Mouse (Mus musculus): ENCODE measurements around the gene Tmem151b. TPM values are rescaled to one million over a fixed set of nuclear protein-coding genes. Genes with fewer than 3 reads are reported as not detected.

Gene Tmem151b
- polyA plus RNA-seq, 1 experiment from 2014 or later: 2.3 TPM

GRCm38 (mm10) chr17:45580958-45581477 is 31.5 kb upstream of the Tmem151b start:
- peaks cover 41% of the 10 kb centered on the region for H3K4me1 ChIP-seq (replicated peaks; ENCODE audit: control insufficient read depth, insufficient read depth, low read length)
- H3K9me3 ChIP-seq (ENCODE audit: control insufficient read depth, low read length): no peaks in the 10 kb centered on the region
- H3K4me2 ChIP-seq (ENCODE audit: low read length): peak overlapping the region; percentile 3; the same call in 1 of the 2 replicates
- H3K9ac ChIP-seq (ENCODE audit: low read length): no peak overlapping the region
- ATAC-seq (replicated peaks; ENCODE audit: low FRiP score, low TSS enrichment, low read depth): no peak
- H3K27me3 ChIP-seq (replicated peaks; ENCODE audit: control insufficient read depth, insufficient read depth, low read length): no peaks in the 10 kb centered on the region
- 0 out of 2 replicates have a peak overlapping the region, but pooled peaks have one; percentile 43 for H3K27ac ChIP-seq (ENCODE audit: low read depth)
- 30% methylated on average over 12 of the region's 12 CpGs for WGBS
- H3K4me3 ChIP-seq (ENCODE audit: low read depth, low read length): no peak overlapping the region
- H3K36me3 ChIP-seq (ENCODE audit: control insufficient read depth, insufficient read depth, low read length): peaks cover under 1% of the 10 kb centered on the region; the same call in 1 of the 2 replicates
- no peak for DNase-seq (ENCODE audit: low spot score)

DNA sequence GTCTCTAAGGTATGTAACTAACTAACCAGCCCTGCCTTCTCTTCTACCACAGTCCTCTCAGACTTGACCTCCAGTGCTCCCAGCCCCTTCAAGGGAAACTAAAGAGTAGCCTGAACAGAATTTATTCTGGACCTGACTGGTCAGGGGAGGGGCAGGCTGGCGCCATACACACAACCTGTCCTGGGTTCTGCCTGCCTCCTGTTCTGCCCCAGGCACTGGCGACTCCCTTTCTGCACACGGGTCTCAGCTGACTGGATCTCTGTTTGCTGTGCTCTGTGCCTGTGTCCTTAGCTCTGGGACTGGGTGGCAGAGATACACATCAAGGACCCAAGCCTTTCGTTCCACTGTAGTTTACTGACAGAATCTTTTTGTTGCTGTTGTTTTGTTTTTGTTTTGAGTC is 30.1 kb upstream of the Tmem151b start:
- H3K9me3 ChIP-seq (ENCODE audit: control insufficient read depth, low read length): no peaks in the 10 kb centered on the region
- peaks cover 32% of the 10 kb centered on the region for H3K4me1 ChIP-seq (replicated peaks; ENCODE audit: control insufficient read depth, insufficient read depth, low read length)
- no peak for DNase-seq (ENCODE audit: low spot score)
- H3K9ac ChIP-seq (ENCODE audit: low read length): no peak overlapping the region
- no peak overlapping the region for H3K27ac ChIP-seq (ENCODE audit: low read depth)
- H3K27me3 ChIP-seq (replicated peaks; ENCODE audit: control insufficient read depth, insufficient read depth, low read length): no peaks in the 10 kb centered on the region
- H3K4me3 ChIP-seq (ENCODE audit: low read depth, low read length): no peak overlapping the region
- 82% methylated on average over 4 of the region's 4 CpGs for WGBS
- no peak overlapping the region for H3K4me2 ChIP-seq (ENCODE audit: low read length)
- ATAC-seq (replicated peaks; ENCODE audit: low FRiP score, low TSS enrichment, low read depth): no peak
- H3K36me3 ChIP-seq (ENCODE audit: control insufficient read depth, insufficient read depth, low read length): no peaks in the 10 kb centered on the region

GRCm38 (mm10) chr17:45578843-45579242 is 29.4 kb upstream of the Tmem151b start:
- H3K9ac ChIP-seq (ENCODE audit: low read length): no peak overlapping the region
- DNase-seq (ENCODE audit: low spot score) (no peak), ATAC-seq (replicated peaks; ENCODE audit: low FRiP score, low TSS enrichment, low read depth) (no peak)
- peaks cover 28% of the 10 kb centered on the region for H3K4me1 ChIP-seq (replicated peaks; ENCODE audit: control insufficient read depth, insufficient read depth, low read length)
- H3K27ac ChIP-seq (ENCODE audit: low read depth): no peak overlapping the region
- H3K9me3 ChIP-seq (ENCODE audit: control insufficient read depth, low read length): no peaks in the 10 kb centered on the region
- H3K36me3 ChIP-seq (ENCODE audit: control insufficient read depth, insufficient read depth, low read length): no peaks in the 10 kb centered on the region
- H3K4me2 ChIP-seq (ENCODE audit: low read length): no peak overlapping the region
- 81% methylated on average over 7 of the region's 7 CpGs for WGBS
- no peaks in the 10 kb centered on the region for H3K27me3 ChIP-seq (replicated peaks; ENCODE audit: control insufficient read depth, insufficient read depth, low read length)
- no peak overlapping the region for H3K4me3 ChIP-seq (ENCODE audit: low read depth, low read length)

DNA sequence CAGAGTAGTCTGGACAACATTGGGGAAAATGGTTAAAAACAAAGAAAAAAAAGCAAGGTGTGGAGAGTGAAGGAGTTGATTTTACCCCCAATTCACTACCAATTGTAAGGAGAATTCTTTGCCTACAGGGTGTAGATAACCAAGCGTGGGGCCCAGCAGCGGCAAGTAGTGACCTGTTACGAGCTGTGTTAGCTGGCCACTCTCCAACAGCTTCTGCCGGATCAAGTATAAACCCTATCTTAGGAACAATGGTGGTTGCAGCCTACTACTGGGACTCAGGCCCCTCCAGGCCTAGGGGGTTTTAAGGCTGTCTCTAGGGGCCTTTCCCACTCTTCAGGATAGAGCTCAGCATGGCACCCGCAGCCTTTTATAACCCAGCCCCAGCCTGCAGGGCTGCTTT is 28.8 kb upstream of the Tmem151b start:
- Histone ChIP-seq H3K27ac (ENCODE audit: low read depth) (peak overlapping the region; percentile 11; the same call in 1 of the 2 replicates), H3K4me1 (replicated peaks; ENCODE audit: control insufficient read depth, insufficient read depth, low read length) (peaks cover 23% of the 10 kb centered on the region), H3K4me3 (ENCODE audit: low read depth, low read length) (no peak overlapping the region), H3K36me3 (ENCODE audit: control insufficient read depth, insufficient read depth, low read length) (no peaks in the 10 kb centered on the region), H3K4me2 (ENCODE audit: low read length) (no peak overlapping the region), H3K9me3 (ENCODE audit: control insufficient read depth, low read length) (no peaks in the 10 kb centered on the region), H3K9ac (ENCODE audit: low read length) (no peak overlapping the region), H3K27me3 (replicated peaks; ENCODE audit: control insufficient read depth, insufficient read depth, low read length) (no peaks in the 10 kb centered on the region)
- WGBS: 70% methylated on average over 5 of the region's 5 CpGs
- DNase-seq (ENCODE audit: low spot score): no peak
- no peak for ATAC-seq (replicated peaks; ENCODE audit: low FRiP score, low TSS enrichment, low read depth)

- no peak overlapping the region; the same call in 1 of the 2 replicates for H3K9ac ChIP-seq (ENCODE audit: low read length)
- DNase-seq (ENCODE audit: low spot score): no peak
- WGBS: 88% methylated on average over 8 of the region's 8 CpGs
- no peaks in the 10 kb centered on the region for H3K9me3 ChIP-seq (ENCODE audit: control insufficient read depth, low read length)
- peaks cover 18% of the 10 kb centered on the region for H3K36me3 ChIP-seq (ENCODE audit: control insufficient read depth, insufficient read depth, low read length)
- peak overlapping the region; percentile 90; the same call in 1 of the 2 replicates for H3K4me2 ChIP-seq (ENCODE audit: low read length)
- peaks cover 20% of the 10 kb centered on the region for H3K4me1 ChIP-seq (replicated peaks; ENCODE audit: control insufficient read depth, insufficient read depth, low read length)
- H3K27ac ChIP-seq (ENCODE audit: low read depth): peak overlapping the region; percentile 98
- ATAC-seq (replicated peaks; ENCODE audit: low FRiP score, low TSS enrichment, low read depth): no peak
- H3K4me3 ChIP-seq (ENCODE audit: low read depth, low read length): no peak overlapping the region
- H3K27me3 ChIP-seq (replicated peaks; ENCODE audit: control insufficient read depth, insufficient read depth, low read length): no peaks in the 10 kb centered on the region
Measured at GRCm38 (mm10) chr17:45575123-45575897, 25.8 kb upstream of the Tmem151b start.

DNA sequence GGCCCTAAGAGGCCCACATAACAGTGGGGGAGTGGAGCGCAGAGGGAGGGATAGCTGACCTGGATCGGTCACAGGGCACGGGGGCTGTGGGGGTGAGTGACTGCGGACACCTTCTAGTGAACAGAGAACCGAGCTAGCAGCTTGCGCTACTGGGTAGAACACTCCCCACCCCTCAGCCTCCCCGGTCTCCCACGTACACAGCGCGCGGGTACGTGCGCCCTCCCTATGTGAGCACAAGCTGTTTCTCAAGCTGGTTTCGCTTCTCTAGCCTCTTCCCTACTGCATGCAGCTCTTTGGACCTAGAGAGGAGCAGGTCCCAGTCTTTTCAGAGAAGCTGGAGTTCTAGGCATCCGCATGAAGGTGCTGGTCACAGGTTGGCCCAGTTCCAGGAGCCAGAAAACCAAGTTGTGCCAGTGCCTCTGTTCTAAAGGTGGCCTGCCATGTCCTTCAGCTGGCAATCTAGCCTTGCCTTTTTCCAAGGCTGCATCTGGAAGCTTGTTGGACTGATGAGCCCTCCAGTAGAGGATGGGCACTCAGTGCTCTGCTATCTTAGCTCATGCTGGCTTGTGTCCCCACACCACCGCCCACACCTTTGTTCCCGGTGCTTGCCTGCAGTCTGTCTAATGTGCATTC is 24.8 kb upstream of the Tmem151b start:
- DNase-seq (ENCODE audit: low spot score): no peak
- peak overlapping the region; percentile 98 for H3K4me3 ChIP-seq (ENCODE audit: low read depth, low read length)
- H3K4me2 ChIP-seq (ENCODE audit: low read length): peak overlapping the region; percentile 90
- no peaks in the 10 kb centered on the region for H3K9me3 ChIP-seq (ENCODE audit: control insufficient read depth, low read length)
- ATAC-seq (replicated peaks; ENCODE audit: low FRiP score, low TSS enrichment, low read depth): peak; percentile 29
- H3K27me3 ChIP-seq (replicated peaks; ENCODE audit: control insufficient read depth, insufficient read depth, low read length): no peaks in the 10 kb centered on the region
- peak overlapping the region; percentile 98 for H3K27ac ChIP-seq (ENCODE audit: low read depth)
- peaks cover 29% of the 10 kb centered on the region for H3K36me3 ChIP-seq (ENCODE audit: control insufficient read depth, insufficient read depth, low read length)
- H3K9ac ChIP-seq (ENCODE audit: low read length): peak overlapping the region; percentile 100
- H3K4me1 ChIP-seq (replicated peaks; ENCODE audit: control insufficient read depth, insufficient read depth, low read length): peaks cover 20% of the 10 kb centered on the region
- 5% methylated on average over 17 of the region's 17 CpGs for WGBS

DNA sequence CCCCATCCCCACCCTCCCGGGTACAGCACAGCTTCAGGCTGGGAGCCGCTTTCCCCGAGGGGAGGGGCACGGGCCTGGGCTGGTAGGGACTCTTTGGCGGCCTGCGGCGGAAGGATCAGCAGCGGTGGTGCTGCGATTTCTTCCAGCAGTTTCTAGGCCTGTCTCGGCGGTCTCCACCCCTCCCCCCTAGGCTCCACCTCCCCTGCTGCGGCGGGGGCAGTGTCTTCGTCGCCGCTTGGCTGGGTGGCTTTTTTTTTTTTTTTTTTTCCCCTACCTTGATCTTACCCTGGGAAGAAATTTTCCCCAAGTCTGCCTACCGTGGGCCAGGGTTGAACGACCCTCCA is 24.3 kb upstream of the Tmem151b start:
- Histone ChIP-seq H3K27me3 (replicated peaks; ENCODE audit: control insufficient read depth, insufficient read depth, low read length) (no peaks in the 10 kb centered on the region), H3K36me3 (ENCODE audit: control insufficient read depth, insufficient read depth, low read length) (peaks cover 33% of the 10 kb centered on the region), H3K9ac (ENCODE audit: low read length) (peak overlapping the region; percentile 100), H3K27ac (ENCODE audit: low read depth) (peak overlapping the region; percentile 98), H3K9me3 (ENCODE audit: control insufficient read depth, low read length) (no peaks in the 10 kb centered on the region), H3K4me1 (replicated peaks; ENCODE audit: control insufficient read depth, insufficient read depth, low read length) (peaks cover 20% of the 10 kb centered on the region), H3K4me3 (ENCODE audit: low read depth, low read length) (peak overlapping the region; percentile 98), H3K4me2 (ENCODE audit: low read length) (peak overlapping the region; percentile 90)
- DNase-seq (ENCODE audit: low spot score): peak; percentile 99
- WGBS: 2% methylated on average over 18 of the region's 18 CpGs
- peak; percentile 69 for ATAC-seq (replicated peaks; ENCODE audit: low FRiP score, low TSS enrichment, low read depth)

- Histone ChIP-seq H3K9me3 (ENCODE audit: control insufficient read depth, low read length) (no peaks in the 10 kb centered on the region), H3K36me3 (ENCODE audit: control insufficient read depth, insufficient read depth, low read length) (peaks cover 39% of the 10 kb centered on the region), H3K27ac (ENCODE audit: low read depth) (peak within 1 kb of the TSS; percentile 98), H3K4me3 (ENCODE audit: low read depth, low read length) (peak within 1 kb of the TSS; percentile 98), H3K4me1 (replicated peaks; ENCODE audit: control insufficient read depth, insufficient read depth, low read length) (peaks cover 20% of the 10 kb centered on the region), H3K9ac (ENCODE audit: low read length) (peak within 1 kb of the TSS; percentile 100), H3K4me2 (ENCODE audit: low read length) (peak within 1 kb of the TSS; percentile 90), H3K27me3 (replicated peaks; ENCODE audit: control insufficient read depth, insufficient read depth, low read length) (no peaks in the 10 kb centered on the region)
- ATAC-seq (replicated peaks; ENCODE audit: low FRiP score, low TSS enrichment, low read depth): peak; percentile 89
- under 1% methylated on average over 41 of the region's 41 CpGs for WGBS
- DNase-seq (ENCODE audit: low spot score): peak; percentile 100
Measured at GRCm38 (mm10) chr17:45573087-45573779, 23.8 kb upstream of the Tmem151b start, which contains the start of gene Hsp90ab1. Gene Hsp90ab1 (minus strand): TSS chr17:45573271.
